Comparison of ENCODE assay signal across 8 mouse cellular contexts in genomic region chr16:97921961-97922778, GRCm38 (mm10). TPM values are rescaled to one million over a fixed set of nuclear protein-coding genes. Genes with fewer than 3 reads are reported as not detected.
DNase-seq lines count a peak whose midpoint lies in the region; ATAC-seq lines count a peak whose summit lies in the region.

No protein-coding gene starts in this region.

- peak; percentile 84 for ATAC-seq in inflammation-experienced regulatory T-cells, adult 6 months

- H3K4me1 ChIP-seq in megakaryocyte, embryonic 14.5 days = peaks cover 58% of the 10 kb centered on the region

- H3K4me3 ChIP-seq in megakaryocyte, embryonic 14.5 days (replicated peaks) = peak overlapping the region; percentile 97

- peaks cover 5% of the 10 kb centered on the region for H3K27me3 ChIP-seq in megakaryocyte, embryonic 14.5 days (replicated peaks)

- no peaks in the 10 kb centered on the region for H3K9me3 ChIP-seq in megakaryocyte, embryonic 14.5 days

- H3K36me3 ChIP-seq in megakaryocyte, embryonic 14.5 days (replicated peaks; ENCODE audit: low read length) = peaks cover 5% of the 10 kb centered on the region

- DNase-seq in adrenal gland, adult (ENCODE audit: inconsistent age in 2 of 2, low spot score in 1 of 2) = peak; percentile 91 to 97
- peak; percentile 80 for DNase-seq in embryo, embryonic 10 days (ENCODE audit: low spot score)
- peak; percentile 86 for DNase-seq in gastrocnemius, postnatal 10 days
- DNase-seq in left cerebral cortex, adult 9 months (ENCODE audit: low spot score in 2 of 2) = peak; percentile 54 to 87
- DNase-seq in right cerebral cortex, adult 2 months (ENCODE audit: low spot score in 2 of 2) = peak; percentile 83 to 89
- DNase-seq in urinary bladder, postnatal 10 days (ENCODE audit: low spot score) = peak; percentile 38

RNA-seq across cellular contexts. Expression of gene C2cd2, which starts 40.2 kb away (rescaled TPM):
- 10 to 100 TPM; 61.8 to 72.8 TPM for total RNA-seq in gastrocnemius, postnatal 10 days (2021)
- 10 to 100 TPM in 1 of 3 experiments, 1 to 10 TPM in 2; 5.7 to 12.8 (median 7.5) TPM for polyA plus RNA-seq in inflammation-experienced regulatory T-cells, adult 6 months (2017; shearing (Covaris generic))
- 7.4 and 11.5 TPM in 2 replicates for polyA plus RNA-seq in megakaryocyte, embryonic 14.5 days (2012; ENCODE audit: insufficient read depth, low replicate concordance)

RNA-seq across cellular contexts. Expression of gene Zbtb21, which starts 40.3 kb away (rescaled TPM):
- total RNA-seq in gastrocnemius, postnatal 10 days (2021) = 10 to 100 TPM in 1 of 2 experiments, 1 to 10 TPM in 1; 7.9 to 10.4 TPM
- polyA plus RNA-seq in inflammation-experienced regulatory T-cells, adult 6 months (2017; shearing (Covaris generic)) = 1 to 10 TPM; 5.5 to 7.9 (median 7.0) TPM
- 13.6 and 18.1 TPM in 2 replicates for polyA plus RNA-seq in megakaryocyte, embryonic 14.5 days (2012; ENCODE audit: insufficient read depth, low replicate concordance)

Comparison
In these comparisons a context has a peak if more than half of its experiments do, and no peak if none do; other contexts are left out.
1. Peak in every context shown above with its lines: DNase-seq, ATAC-seq and H3K4me3 ChIP-seq.
2. DNase-seq: peak in every context shown above with its lines; median percentile 94 in adrenal gland, adult; 86 in gastrocnemius, postnatal 10 days; 86 in right cerebral cortex, adult 2 months; 80 in embryo, embryonic 10 days; 70 in left cerebral cortex, adult 9 months; 38 in urinary bladder, postnatal 10 days.